8 mouse cellular contexts compared by ENCODE assay signal in genomic region chr19:33224181-33225001, GRCm38 (mm10).
DNase-seq lines count a peak whose midpoint lies in the region; ATAC-seq lines count a peak whose summit lies in the region.

No protein-coding gene starts in this region.

- peak; percentile 57; the same call in 1 of the 2 replicates for ATAC-seq in neural tube, embryonic 11.5 days (ENCODE audit: insufficient read depth, low FRiP score, low TSS enrichment)
- ATAC-seq in lung, embryonic 16.5 days (ENCODE audit: low read depth) = peak; percentile 70; the same call in 1 of the 2 replicates

- H3K9me3 ChIP-seq in neural tube, embryonic 11.5 days (ENCODE audit: control insufficient read depth, low read length) = no peaks in the 10 kb centered on the region
- H3K9me3 ChIP-seq in lung, embryonic 16.5 days (ENCODE audit: control insufficient read depth, low read length) = no peaks in the 10 kb centered on the region

- H3K27me3 ChIP-seq in neural tube, embryonic 11.5 days (ENCODE audit: control insufficient read depth, insufficient read depth, low read length) = no peaks in the 10 kb centered on the region
- H3K27me3 ChIP-seq in lung, embryonic 16.5 days (ENCODE audit: control insufficient read depth, insufficient read depth, low read depth, low read length) = no peaks in the 10 kb centered on the region

- H3K27ac ChIP-seq in neural tube, embryonic 11.5 days (ENCODE audit: low read depth, low read length) = no peak overlapping the region
- no peak overlapping the region for H3K27ac ChIP-seq in lung, embryonic 16.5 days (ENCODE audit: low read length)

- H3K4me2 ChIP-seq in neural tube, embryonic 11.5 days (ENCODE audit: low read depth) = no peak overlapping the region
- peak overlapping the region; percentile 22; the same call in 1 of the 2 replicates for H3K4me2 ChIP-seq in lung, embryonic 16.5 days (ENCODE audit: low read depth, low read length)

- peak; percentile 39 for DNase-seq in neural tube, embryonic 11.5 days (ENCODE audit: low spot score)
- no peak for DNase-seq in neural tube, embryonic 10.5 days (ENCODE audit: extremely low spot score, low spot score)
- DNase-seq in cerebellum, postnatal 14 days = peak; percentile 81 to 85
- peak; percentile 67 to 84 for DNase-seq in frontal cortex, postnatal 14 days (ENCODE audit: low spot score in 2 of 2)
- DNase-seq in kidney, postnatal 14 days = peak; percentile 67
- peak; percentile 80 to 90 for DNase-seq in right cerebral cortex, adult 2 months (ENCODE audit: low spot score in 2 of 2)
- no peak for DNase-seq in T-cell, adult 2 months (ENCODE audit: low spot score)

- no peaks in the 10 kb centered on the region for H3K4me1 ChIP-seq in neural tube, embryonic 11.5 days (ENCODE audit: control insufficient read depth, insufficient read depth, low read length)
- H3K4me1 ChIP-seq in lung, embryonic 16.5 days (replicated peaks; ENCODE audit: control insufficient read depth, insufficient read depth, low read length) = peaks cover 16% of the 10 kb centered on the region

- no peak overlapping the region for H3K4me3 ChIP-seq in neural tube, embryonic 11.5 days (ENCODE audit: low read depth, low read length)
- H3K4me3 ChIP-seq in lung, embryonic 16.5 days (ENCODE audit: low read length) = no peak overlapping the region

- H3K36me3 ChIP-seq in neural tube, embryonic 11.5 days (ENCODE audit: control insufficient read depth, insufficient read depth, low read length) = no peaks in the 10 kb centered on the region
- no peaks in the 10 kb centered on the region for H3K36me3 ChIP-seq in lung, embryonic 16.5 days (ENCODE audit: control insufficient read depth, insufficient read depth, low read length)

- 67% methylated on average over 8 of the region's 8 CpGs for WGBS in neural tube, embryonic 11.5 days
- 44% methylated on average over 8 of the region's 8 CpGs for WGBS in lung, embryonic 16.5 days

- H3K9ac ChIP-seq in neural tube, embryonic 11.5 days (ENCODE audit: low read length) = no peak overlapping the region
- H3K9ac ChIP-seq in lung, embryonic 16.5 days (ENCODE audit: low read length) = no peak overlapping the region

Comparison
In these comparisons a context has a peak if more than half of its experiments do, and no peak if none do; other contexts are left out.
1. DNase-seq: peak in neural tube, embryonic 11.5 days (single experiment), cerebellum, postnatal 14 days (2 of 2), frontal cortex, postnatal 14 days (2 of 2), kidney, postnatal 14 days (single experiment) and right cerebral cortex, adult 2 months (2 of 2); none in neural tube, embryonic 10.5 days (single experiment) and T-cell, adult 2 months (single experiment).